Mouse (Mus musculus) testis, adult 2 months (tissue): Measurements from ENCODE around the gene Upp2. TPM values are rescaled to one million over a fixed set of nuclear protein-coding genes. Genes with fewer than 3 reads are reported as not detected.
A peak's percentile ranks its signal among the peaks of the same experiment; 100 is the strongest.

Source experiments
- H3K27ac ChIP-seq: fragments of 200-500 bp; 2 replicates; pipeline ENCODE4 v1.5.1; 2012; ENCODE audit warnings: low read depth, low read length; ENCODE audit not compliant: control insufficient read depth, insufficient read depth
- H3K27me3 ChIP-seq: fragments of 200-500 bp; 2 replicates; pipeline ENCODE4 v1.6.1; 2012; ENCODE audit warnings: mild to moderate bottlenecking, low read length, moderate library complexity; ENCODE audit not compliant: control insufficient read depth, insufficient read depth
- H3K36me3 ChIP-seq: fragments of 200-500 bp; 2 replicates; pipeline ENCODE4 v1.6.1; 2012; ENCODE audit warnings: mild to moderate bottlenecking, low read length; ENCODE audit not compliant: control insufficient read depth, insufficient read depth
- H3K4me1 ChIP-seq: fragments of 200-500 bp; 2 replicates; pipeline ENCODE4 v1.6.1; 2012; ENCODE audit warnings: low read length; ENCODE audit not compliant: control insufficient read depth, insufficient read depth
- H3K4me3 ChIP-seq: fragments of 200-500 bp; 2 replicates; pipeline ENCODE4 v1.5.1; 2012; ENCODE audit warnings: low read depth, mild to moderate bottlenecking, low read length, moderate library complexity, mixed read lengths; ENCODE audit not compliant: control insufficient read depth
- CTCF ChIP-seq: fragments of 200-500 bp; IDR thresholded peaks from 2 replicates; pipeline ENCODE4 v1.5.1; 2012; ENCODE audit warnings: low read depth, mild to moderate bottlenecking, inconsistent platforms, low read length, moderate library complexity; ENCODE audit not compliant: control insufficient read depth, insufficient read depth, insufficient replicate concordance
- POLR2A ChIP-seq: fragments of 200-500 bp; IDR thresholded peaks from 2 replicates; pipeline ENCODE4 v1.6.1; 2012; ENCODE audit warnings: low read depth, mild to moderate bottlenecking, inconsistent platforms, low read length, moderate library complexity; ENCODE audit not compliant: control insufficient read depth
- polyA plus RNA-seq: library from polyadenylated mRNA; depleted of rRNA; stranded (reverse); fragments of >200 nt; gene quantifications from 2 replicates; pipeline ENCODE4 v1.2.3, GENCODE M21; 2012

Gene Upp2
- polyA plus RNA-seq, 1 experiment, result 7.0 TPM

DNA sequence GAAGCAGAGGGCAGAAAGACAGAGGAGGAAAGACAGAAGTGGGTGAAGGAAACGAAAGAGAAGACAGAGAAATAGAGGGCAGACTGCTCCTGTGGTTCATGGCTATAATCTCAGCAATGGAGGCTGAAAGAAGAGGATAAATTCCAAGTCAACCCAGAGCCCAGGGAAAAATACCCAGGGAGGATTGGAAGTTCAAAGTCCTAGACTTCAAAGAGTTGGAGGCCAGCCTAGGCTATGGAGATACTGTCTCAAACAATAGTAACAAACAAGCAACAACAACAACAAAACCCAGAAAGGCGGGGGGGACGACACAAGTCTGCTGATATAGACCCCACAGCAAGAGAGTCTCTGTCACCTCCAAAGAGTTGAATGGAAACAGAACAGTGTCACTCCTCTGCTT lies 14.8 kb upstream of the Upp2 start:
- H3K4me3 ChIP-seq, result no peak overlapping the region
- H3K27me3 ChIP-seq, result no peaks in the 10 kb centered on the region
- H3K27ac ChIP-seq, result no peak overlapping the region
- TF ChIP-seq CTCF, result no peak
- no peak for TF ChIP-seq POLR2A
- H3K4me1 ChIP-seq, result no peaks in the 10 kb centered on the region
- H3K36me3 ChIP-seq, result no peaks in the 10 kb centered on the region

DNA sequence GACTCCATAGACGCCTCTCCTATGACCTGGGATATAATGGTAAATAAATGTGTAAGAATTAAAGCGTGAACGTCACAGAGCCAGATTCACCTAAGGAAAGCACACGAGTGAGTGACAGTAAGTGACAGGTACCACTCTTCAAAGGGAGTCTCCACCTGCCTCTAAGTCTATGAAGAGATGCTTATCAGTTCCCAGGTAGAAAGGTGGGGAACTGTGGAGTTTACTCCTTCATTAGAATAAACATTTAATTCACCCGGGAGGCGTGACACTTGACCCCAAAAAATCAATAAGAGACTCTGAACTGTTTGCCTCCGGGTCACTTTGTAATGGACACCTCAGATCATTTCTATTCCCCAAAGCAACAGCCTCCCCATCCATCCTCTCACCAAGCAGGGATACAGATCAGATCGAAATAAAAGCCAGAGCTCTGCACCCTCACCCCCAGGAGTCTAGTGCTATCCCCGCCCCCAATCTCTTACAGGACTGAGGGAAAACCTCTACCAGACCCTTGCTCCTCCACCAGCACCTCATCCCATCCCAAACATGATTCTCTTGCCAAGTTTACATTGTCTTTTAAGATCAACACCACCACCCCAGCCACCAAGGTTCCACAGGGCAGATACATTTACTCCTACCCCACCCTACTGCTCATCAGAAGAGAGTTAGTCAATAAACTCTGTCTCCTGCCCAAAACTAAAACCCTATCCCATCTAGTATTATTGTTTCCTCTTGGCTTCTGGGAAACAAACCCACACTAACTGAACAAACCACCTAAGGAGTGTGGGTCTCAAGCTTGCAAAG lies 9.9 kb upstream of the Upp2 start:
- Histone ChIP-seq H3K4me3 (no peak overlapping the region), H3K4me1 (no peaks in the 10 kb centered on the region), H3K27ac (no peak overlapping the region), H3K36me3 (no peaks in the 10 kb centered on the region), H3K27me3 (no peaks in the 10 kb centered on the region)
- no peak for TF ChIP-seq CTCF
- no peak for TF ChIP-seq POLR2A

DNA sequence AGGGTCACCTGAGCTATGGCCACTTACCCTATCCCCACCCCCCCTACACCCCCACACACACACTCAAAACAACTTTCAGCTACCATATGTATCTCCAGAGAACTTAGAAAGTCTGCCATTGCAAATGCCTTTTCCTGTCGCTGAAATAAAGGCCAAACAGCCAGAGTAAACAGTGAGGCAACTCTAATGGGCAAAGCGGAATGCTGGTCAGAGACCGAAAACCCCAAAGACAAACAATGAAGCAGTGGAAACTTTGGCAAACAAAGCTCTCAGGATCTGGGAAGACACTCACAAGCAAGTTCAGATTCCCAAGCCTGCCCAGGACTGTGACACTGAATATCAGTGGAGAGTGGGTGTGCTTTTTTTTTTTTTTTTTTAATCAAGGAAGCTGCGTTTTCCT lies 5.0 kb upstream of the Upp2 start:
- H3K27ac ChIP-seq, result no peak overlapping the region
- H3K4me3 ChIP-seq, result no peak overlapping the region
- no peak for TF ChIP-seq POLR2A
- no peak for TF ChIP-seq CTCF

DNA sequence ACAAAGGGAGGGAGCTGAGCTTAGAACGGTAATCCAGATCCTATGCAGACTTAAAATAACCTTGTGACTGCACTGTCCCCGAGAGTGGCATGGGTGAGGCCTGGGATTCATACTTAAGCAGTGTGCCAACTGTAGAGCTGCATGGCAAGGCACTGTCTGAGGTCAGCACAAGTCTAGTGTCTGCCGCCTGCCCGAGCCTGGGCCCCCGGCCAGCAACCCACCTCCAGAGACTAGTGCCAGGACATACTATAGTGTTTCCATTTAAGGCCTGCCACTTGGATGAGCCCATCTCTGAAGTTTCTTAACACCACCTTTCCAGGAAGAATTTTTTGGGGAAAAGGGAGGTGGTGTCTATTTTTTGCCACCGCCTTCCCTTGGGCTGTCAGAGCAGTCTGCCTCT lies 1.8 kb upstream of the Upp2 start:
- H3K4me3 ChIP-seq, result no peak overlapping the region
- TF ChIP-seq POLR2A (no peak), CTCF (no peak)
- H3K4me1 ChIP-seq, result no peaks in the 10 kb centered on the region; the same call in none of the 2 replicates
- no peak overlapping the region for H3K27ac ChIP-seq
- no peaks in the 10 kb centered on the region for H3K36me3 ChIP-seq
- no peaks in the 10 kb centered on the region; the same call in 1 of the 2 replicates for H3K27me3 ChIP-seq

More for the DNA sequence above, 5.0 kb upstream of the Upp2 start:
- H3K27me3 ChIP-seq, result no peaks in the 10 kb centered on the region; the same call in 1 of the 2 replicates
- no peaks in the 10 kb centered on the region; the same call in none of the 2 replicates for H3K4me1 ChIP-seq
- H3K36me3 ChIP-seq, result no peaks in the 10 kb centered on the region

DNA sequence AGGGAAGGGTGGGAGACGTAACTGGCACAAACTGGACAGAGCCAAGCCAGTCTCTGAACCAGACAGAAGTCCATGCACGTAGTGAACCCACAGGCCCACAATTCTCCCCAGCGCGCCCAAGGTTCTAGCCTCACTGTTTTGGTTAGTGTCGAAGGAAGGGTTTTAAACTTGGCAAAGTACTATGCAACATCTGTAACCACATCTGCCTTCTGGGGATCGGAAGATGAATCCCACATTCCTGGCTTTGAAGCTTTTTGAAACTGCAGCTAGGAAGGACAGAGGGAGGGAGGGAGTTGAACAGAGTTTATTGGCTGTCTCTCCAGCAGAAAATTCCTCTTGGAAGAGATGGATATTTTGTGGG lies 1.1 kb upstream of the Upp2 start:
- peak overlapping the region; percentile 86 for H3K4me3 ChIP-seq
- no peaks in the 10 kb centered on the region; the same call in 1 of the 2 replicates for H3K27me3 ChIP-seq
- TF ChIP-seq CTCF, result no peak
- TF ChIP-seq POLR2A, result no peak
- H3K36me3 ChIP-seq, result no peaks in the 10 kb centered on the region
- H3K4me1 ChIP-seq, result no peaks in the 10 kb centered on the region; the same call in none of the 2 replicates
- no peak overlapping the region for H3K27ac ChIP-seq

DNA sequence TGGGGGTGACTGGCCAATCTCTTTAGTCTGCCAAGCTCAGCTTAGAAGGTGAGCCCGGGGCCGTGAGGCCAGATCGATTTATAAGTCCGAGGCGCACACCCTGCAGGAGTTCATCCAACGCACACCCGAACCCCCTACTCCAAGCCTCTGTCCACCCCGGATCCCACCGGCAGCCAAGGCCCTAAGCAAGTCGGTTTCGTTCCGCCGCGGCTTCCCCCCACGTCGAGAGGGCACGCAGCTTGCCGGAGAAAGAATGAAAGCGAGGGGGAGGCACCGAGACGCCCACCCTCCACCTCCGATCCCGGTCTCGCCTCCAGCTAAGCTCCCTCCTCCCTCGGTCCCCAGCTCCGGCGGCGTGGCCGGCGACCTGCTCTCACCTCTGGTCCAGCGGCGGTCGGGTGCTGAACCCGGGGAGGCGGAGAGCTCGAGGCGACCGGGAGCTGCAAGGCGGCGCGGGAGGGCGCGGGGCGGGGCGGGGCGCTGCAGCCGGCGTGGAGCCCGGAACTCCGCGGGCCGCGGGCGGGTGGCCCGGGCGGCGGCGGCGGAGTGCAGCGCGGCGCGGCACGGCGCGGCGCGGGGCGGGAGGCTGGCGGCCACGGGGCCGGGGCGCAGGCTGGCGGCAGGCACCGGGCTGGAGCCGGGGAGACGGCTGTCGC lies 560 bp upstream of the Upp2 start:
- H3K4me3 ChIP-seq, result peak overlapping the region; percentile 86
- no peak for TF ChIP-seq CTCF
- no peak for TF ChIP-seq POLR2A
- no peaks in the 10 kb centered on the region for H3K36me3 ChIP-seq
- H3K27me3 ChIP-seq, result no peaks in the 10 kb centered on the region; the same call in 1 of the 2 replicates
- no peaks in the 10 kb centered on the region; the same call in none of the 2 replicates for H3K4me1 ChIP-seq
- peak overlapping the region; percentile 54 for H3K27ac ChIP-seq

DNA sequence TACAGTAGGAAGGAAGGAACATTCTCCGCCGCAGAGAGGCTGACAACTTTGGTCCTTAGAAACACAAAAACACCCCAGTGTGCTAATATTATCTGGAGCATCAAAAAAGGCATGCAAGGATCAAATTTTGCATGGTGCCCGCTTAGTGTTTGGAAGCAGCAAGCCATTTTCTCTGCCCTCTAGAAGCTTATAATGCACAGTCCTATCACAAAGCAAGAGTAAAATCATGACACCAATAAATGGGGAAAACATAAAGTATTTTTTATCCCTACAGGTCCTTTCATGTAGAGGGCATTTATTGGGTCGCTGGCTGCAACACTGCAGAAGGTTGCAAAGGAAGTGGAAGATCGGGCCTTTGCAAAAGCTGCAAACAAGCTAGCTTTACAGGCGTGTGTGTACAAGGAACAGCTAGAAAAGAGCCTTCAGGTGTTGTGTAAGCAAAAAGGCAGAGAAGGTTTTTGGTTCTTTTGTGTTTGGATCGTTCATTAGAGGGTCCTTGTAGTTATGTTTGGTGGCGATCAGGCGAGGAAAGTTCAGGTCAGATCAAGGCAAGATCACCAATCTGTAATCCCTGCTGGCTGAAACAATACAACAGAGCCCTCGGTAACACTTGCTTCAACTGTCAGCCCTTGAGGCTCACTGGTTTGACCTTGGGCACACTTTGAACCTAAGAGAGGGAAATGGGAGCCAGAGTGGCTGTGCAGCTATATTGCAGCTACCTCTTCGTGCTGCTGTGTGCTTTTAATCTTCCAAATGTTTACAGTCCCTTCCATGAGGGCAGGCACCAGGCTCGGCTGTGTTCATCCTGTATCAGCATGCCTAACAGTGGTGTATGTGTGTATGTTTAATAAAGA lies 995 bp downstream of the Upp2 start:
- H3K4me1 ChIP-seq, result no peaks in the 10 kb centered on the region; the same call in none of the 2 replicates
- H3K27ac ChIP-seq, result 0 out of 2 replicates have a peak overlapping the region, but pooled peaks have one; percentile 1
- TF ChIP-seq POLR2A (no peak), CTCF (no peak)
- H3K27me3 ChIP-seq, result no peaks in the 10 kb centered on the region; the same call in 1 of the 2 replicates
- no peaks in the 10 kb centered on the region for H3K36me3 ChIP-seq
- no peak overlapping the region for H3K4me3 ChIP-seq
